Mouse (Mus musculus): ENCODE measurements around the gene Paqr7. TPM values are rescaled to one million over a fixed set of nuclear protein-coding genes. Genes with fewer than 3 reads are reported as not detected.

Paqr7 gene
- polyA plus RNA-seq, 1 experiment: 29.4 TPM

DNA sequence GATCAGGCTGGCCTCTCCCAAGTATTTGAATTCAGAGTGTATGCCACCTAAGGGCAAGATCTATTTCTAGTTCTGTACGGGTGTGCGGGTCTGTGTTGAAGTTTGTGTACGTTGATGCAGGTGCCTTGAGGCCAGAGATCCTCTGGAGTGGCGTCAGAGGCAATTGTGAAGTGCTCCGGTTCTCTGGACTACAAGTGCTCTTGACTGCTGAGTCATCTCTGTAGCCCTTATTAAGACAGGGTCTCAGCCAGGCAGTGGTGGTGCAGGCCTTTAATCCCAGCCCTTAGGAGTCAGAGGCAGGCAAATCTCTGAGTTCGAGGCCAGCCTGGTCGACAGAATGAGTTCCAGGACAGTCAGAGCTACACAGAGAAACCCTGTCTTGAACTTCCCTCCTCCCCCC, 19.1 kb downstream of the Paqr7 start:
- H3K36me3 ChIP-seq (ENCODE audit: control insufficient read depth, insufficient read depth, low read length): no peaks in the 10 kb centered on the region
- WGBS: 79% methylated on average over 7 of the region's 7 CpGs
- H3K27me3 ChIP-seq (ENCODE audit: control insufficient read depth, insufficient read depth, low read length): 0 out of 2 replicates have a peak, but pooled peaks cover 1% of the 10 kb centered on the region
- TF ChIP-seq POLR2A (IDR thresholded peaks at IDR 0.05; ENCODE audit: low read depth, low read length) (no peak), CTCF (IDR thresholded peaks at IDR 0.05; ENCODE audit: extremely low read depth, insufficient read depth, insufficient read length, insufficient replicate concordance) (no peak)
- DNase-seq (ENCODE audit: low read depth in 1 of 2, low spot score in 2 of 2): no peak
- peaks cover 6% of the 10 kb centered on the region; the same call in 1 of the 2 replicates for H3K4me1 ChIP-seq (ENCODE audit: control insufficient read depth, insufficient read depth, insufficient read length)
- no peak overlapping the region for H3K4me3 ChIP-seq (ENCODE audit: extremely low read depth, insufficient read depth, insufficient read length)
- no peak overlapping the region for H3K27ac ChIP-seq (ENCODE audit: insufficient read depth, low read length)

DNA sequence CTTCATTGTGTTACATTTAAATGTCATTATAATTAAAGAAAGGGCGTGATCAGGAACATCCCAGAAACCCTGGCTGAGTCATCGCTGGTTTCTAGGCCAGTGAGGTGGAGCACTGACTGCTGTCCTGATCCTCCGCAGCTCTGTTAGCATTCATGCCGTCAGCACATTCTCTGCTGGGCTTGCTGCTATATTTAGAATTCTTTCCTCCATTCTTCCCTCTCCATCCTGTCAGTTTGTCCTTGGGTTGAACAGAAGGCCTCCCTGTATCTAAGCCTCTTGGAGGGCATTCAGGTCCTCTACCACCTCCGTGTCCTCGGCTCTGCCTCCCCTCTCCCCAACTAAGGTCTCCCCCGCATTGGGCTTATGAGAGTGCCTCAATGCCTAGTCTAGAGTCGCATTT, 20.5 kb downstream of the Paqr7 start:
- Histone ChIP-seq H3K4me3 (ENCODE audit: extremely low read depth, insufficient read depth, insufficient read length) (no peak overlapping the region), H3K27ac (ENCODE audit: insufficient read depth, low read length) (peak overlapping the region; percentile 40; the same call in 1 of the 2 replicates), H3K36me3 (ENCODE audit: control insufficient read depth, insufficient read depth, low read length) (no peaks in the 10 kb centered on the region), H3K27me3 (ENCODE audit: control insufficient read depth, insufficient read depth, low read length) (0 out of 2 replicates have a peak, but pooled peaks cover 1% of the 10 kb centered on the region), H3K4me1 (ENCODE audit: control insufficient read depth, insufficient read depth, insufficient read length) (peaks cover 4% of the 10 kb centered on the region; the same call in 1 of the 2 replicates)
- TF ChIP-seq CTCF (IDR thresholded peaks at IDR 0.05; ENCODE audit: extremely low read depth, insufficient read depth, insufficient read length, insufficient replicate concordance) (no peak), POLR2A (IDR thresholded peaks at IDR 0.05; ENCODE audit: low read depth, low read length) (no peak)
- 89% methylated on average over 8 of the region's 8 CpGs for whole genome bisulfite sequencing
- DNase-seq (ENCODE audit: low read depth in 1 of 2, low spot score in 2 of 2): no peak

DNA sequence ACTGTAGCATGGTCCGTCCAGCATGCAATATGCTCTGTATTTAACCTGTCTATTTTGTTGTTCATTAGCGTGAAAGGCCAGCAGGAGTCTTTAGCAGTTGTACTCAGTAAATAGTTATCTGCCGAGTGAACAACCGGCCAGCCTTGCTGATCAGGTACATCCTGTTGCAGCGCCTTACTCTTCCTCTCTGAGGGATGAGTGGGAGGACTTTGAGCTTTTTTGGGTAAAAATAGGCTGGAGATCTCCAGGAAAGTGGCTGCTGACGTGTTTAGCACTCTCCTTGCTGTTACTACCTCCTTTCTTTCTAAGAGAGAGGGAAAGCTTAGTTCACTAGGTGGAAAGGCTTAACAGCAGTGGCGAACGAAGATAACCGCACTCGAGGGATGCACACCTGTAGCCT, 21.2 kb downstream of the Paqr7 start:
- Histone ChIP-seq H3K27me3 (ENCODE audit: control insufficient read depth, insufficient read depth, low read length) (no peaks in the 10 kb centered on the region), H3K36me3 (ENCODE audit: control insufficient read depth, insufficient read depth, low read length) (no peaks in the 10 kb centered on the region), H3K4me1 (ENCODE audit: control insufficient read depth, insufficient read depth, insufficient read length) (peaks cover under 1% of the 10 kb centered on the region; the same call in 1 of the 2 replicates), H3K4me3 (ENCODE audit: extremely low read depth, insufficient read depth, insufficient read length) (no peak overlapping the region), H3K27ac (ENCODE audit: insufficient read depth, low read length) (no peak overlapping the region)
- no peak for DNase-seq (ENCODE audit: low read depth in 1 of 2, low spot score in 2 of 2)
- TF ChIP-seq CTCF (IDR thresholded peaks at IDR 0.05; ENCODE audit: extremely low read depth, insufficient read depth, insufficient read length, insufficient replicate concordance) (no peak), POLR2A (IDR thresholded peaks at IDR 0.05; ENCODE audit: low read depth, low read length) (no peak)
- WGBS: 84% methylated on average over 10 of the region's 10 CpGs

DNA sequence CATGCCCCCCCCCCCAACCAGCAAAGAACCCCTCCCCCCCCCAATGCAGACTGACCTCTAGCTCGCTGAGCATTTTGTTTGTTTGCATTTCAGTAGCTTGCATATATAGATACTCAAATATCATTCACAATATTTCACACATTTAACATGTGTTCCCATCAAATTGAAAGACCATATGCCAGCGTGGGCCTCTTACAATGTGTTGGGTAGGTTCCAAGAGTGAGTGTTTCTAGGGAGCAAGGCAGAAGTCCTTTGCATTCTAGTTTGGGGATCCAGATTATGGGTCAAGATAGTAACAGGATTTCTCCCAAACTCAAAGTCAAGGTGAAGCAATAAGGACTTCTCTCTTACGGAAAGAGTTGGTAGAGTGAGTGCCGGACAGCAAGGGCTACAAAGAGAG, 22.0 kb downstream of the Paqr7 start:
- H3K27ac ChIP-seq (ENCODE audit: insufficient read depth, low read length): no peak overlapping the region
- H3K36me3 ChIP-seq (ENCODE audit: control insufficient read depth, insufficient read depth, low read length): no peaks in the 10 kb centered on the region
- no peak for DNase-seq (ENCODE audit: low read depth in 1 of 2, low spot score in 2 of 2)
- no peaks in the 10 kb centered on the region for H3K4me1 ChIP-seq (ENCODE audit: control insufficient read depth, insufficient read depth, insufficient read length)
- no peaks in the 10 kb centered on the region for H3K27me3 ChIP-seq (ENCODE audit: control insufficient read depth, insufficient read depth, low read length)
- 95% methylated on average over 4 of the region's 4 CpGs for WGBS
- TF ChIP-seq CTCF (IDR thresholded peaks at IDR 0.05; ENCODE audit: extremely low read depth, insufficient read depth, insufficient read length, insufficient replicate concordance) (no peak), POLR2A (IDR thresholded peaks at IDR 0.05; ENCODE audit: low read depth, low read length) (no peak)
- no peak overlapping the region for H3K4me3 ChIP-seq (ENCODE audit: extremely low read depth, insufficient read depth, insufficient read length)

DNA sequence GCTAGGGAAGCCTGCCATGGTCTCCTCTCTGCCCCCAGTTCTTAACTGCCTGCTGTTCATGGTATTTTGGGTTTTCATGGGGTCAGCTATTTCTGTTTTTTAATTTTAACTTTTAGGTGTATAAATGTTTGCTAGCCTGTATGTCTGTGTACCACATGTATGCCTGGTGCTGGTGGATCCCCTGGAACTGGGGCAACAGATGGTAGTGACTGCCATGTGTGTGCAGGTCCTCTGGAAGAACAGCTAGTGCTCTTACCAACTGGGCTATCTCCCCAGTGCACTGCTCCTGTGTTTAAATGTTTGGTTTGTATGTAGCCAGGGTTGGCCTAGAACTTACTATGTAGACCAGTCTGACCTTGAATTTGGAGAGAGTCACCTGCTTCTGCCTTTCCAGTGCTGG, 22.8 kb downstream of the Paqr7 start:
- Histone ChIP-seq H3K4me1 (ENCODE audit: control insufficient read depth, insufficient read depth, insufficient read length) (no peaks in the 10 kb centered on the region), H3K36me3 (ENCODE audit: control insufficient read depth, insufficient read depth, low read length) (no peaks in the 10 kb centered on the region), H3K27me3 (ENCODE audit: control insufficient read depth, insufficient read depth, low read length) (no peaks in the 10 kb centered on the region), H3K27ac (ENCODE audit: insufficient read depth, low read length) (no peak overlapping the region), H3K4me3 (ENCODE audit: extremely low read depth, insufficient read depth, insufficient read length) (no peak overlapping the region)
- DNase-seq (ENCODE audit: low read depth in 1 of 2, low spot score in 2 of 2): no peak
- no peak for TF ChIP-seq CTCF (IDR thresholded peaks at IDR 0.05; ENCODE audit: extremely low read depth, insufficient read depth, insufficient read length, insufficient replicate concordance)
- TF ChIP-seq POLR2A (IDR thresholded peaks at IDR 0.05; ENCODE audit: low read depth, low read length): no peak

DNA sequence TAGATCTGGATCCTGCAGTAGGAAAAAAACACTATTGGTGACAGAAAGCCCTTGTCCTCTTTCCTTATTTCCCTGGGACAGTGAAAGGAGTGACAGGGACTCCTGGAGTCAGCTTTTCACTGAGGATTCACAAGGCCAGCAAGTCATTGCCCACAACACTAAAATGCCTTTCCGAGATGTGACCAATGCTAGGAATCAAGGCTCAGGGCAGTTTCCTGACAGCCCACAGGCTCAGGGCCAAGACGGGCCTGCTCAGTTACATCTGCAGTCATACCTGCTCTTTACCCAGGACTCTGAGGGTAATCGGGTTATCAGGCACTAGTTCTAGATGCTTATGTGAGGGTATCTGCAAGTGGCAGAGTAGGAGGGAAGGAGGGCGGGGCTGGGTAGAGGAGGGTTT, 26.9 kb downstream of the Paqr7 start:
- no peaks in the 10 kb centered on the region for H3K4me1 ChIP-seq (ENCODE audit: control insufficient read depth, insufficient read depth, insufficient read length)
- H3K27ac ChIP-seq (ENCODE audit: insufficient read depth, low read length): no peak overlapping the region
- H3K27me3 ChIP-seq (ENCODE audit: control insufficient read depth, insufficient read depth, low read length): no peaks in the 10 kb centered on the region
- no peak overlapping the region for H3K4me3 ChIP-seq (ENCODE audit: extremely low read depth, insufficient read depth, insufficient read length)
- peaks cover 11% of the 10 kb centered on the region for H3K36me3 ChIP-seq (ENCODE audit: control insufficient read depth, insufficient read depth, low read length)
- WGBS: 87% methylated on average over 4 of the region's 4 CpGs
- DNase-seq (ENCODE audit: low read depth in 1 of 2, low spot score in 2 of 2): no peak
- no peak for TF ChIP-seq CTCF (IDR thresholded peaks at IDR 0.05; ENCODE audit: extremely low read depth, insufficient read depth, insufficient read length, insufficient replicate concordance)
- TF ChIP-seq POLR2A (IDR thresholded peaks at IDR 0.05; ENCODE audit: low read depth, low read length): no peak

DNA sequence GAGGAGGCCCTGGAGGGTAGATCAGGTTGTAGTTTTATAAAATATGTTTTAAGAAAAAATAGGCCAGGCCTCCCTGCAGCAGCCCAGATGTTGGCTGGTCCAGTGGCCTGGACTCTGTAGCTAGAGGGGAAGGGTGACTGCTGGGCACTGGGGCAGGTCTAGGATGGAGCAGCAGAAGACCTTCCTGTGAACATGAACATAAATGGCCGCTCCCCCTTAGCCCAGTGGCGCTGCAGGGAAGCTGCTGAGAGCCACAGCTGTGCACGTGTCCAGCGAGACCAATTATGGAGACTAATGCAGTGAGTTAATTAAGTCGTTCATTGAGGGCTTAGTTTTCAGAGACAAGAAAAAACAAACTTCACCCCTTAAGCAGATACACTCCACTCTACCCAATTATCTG, 29.3 kb downstream of the Paqr7 start:
- Histone ChIP-seq H3K27me3 (ENCODE audit: control insufficient read depth, insufficient read depth, low read length) (no peaks in the 10 kb centered on the region), H3K36me3 (ENCODE audit: control insufficient read depth, insufficient read depth, low read length) (peaks cover 26% of the 10 kb centered on the region), H3K4me1 (ENCODE audit: control insufficient read depth, insufficient read depth, insufficient read length) (no peaks in the 10 kb centered on the region), H3K27ac (ENCODE audit: insufficient read depth, low read length) (no peak overlapping the region), H3K4me3 (ENCODE audit: extremely low read depth, insufficient read depth, insufficient read length) (no peak overlapping the region)
- TF ChIP-seq POLR2A (IDR thresholded peaks at IDR 0.05; ENCODE audit: low read depth, low read length): no peak
- TF ChIP-seq CTCF (IDR thresholded peaks at IDR 0.05; ENCODE audit: extremely low read depth, insufficient read depth, insufficient read length, insufficient replicate concordance): no peak
- WGBS: 81% methylated on average over 5 of the region's 5 CpGs
- no peak for DNase-seq (ENCODE audit: low read depth in 1 of 2, low spot score in 2 of 2)
